Mouse (Mus musculus) left cerebral cortex, adult 2 months (tissue): Measurements from ENCODE around the gene Hist1h2af. TPM values are rescaled to one million over a fixed set of nuclear protein-coding genes. Genes with fewer than 3 reads are reported as not detected.
A peak's percentile ranks its signal among the peaks of the same experiment; 100 is the strongest.
"Not testable (repeated sequence)": the region's sequence is repeated elsewhere in the genome, so short reads cannot be mapped to it uniquely, and the experiment has no call there.

Source experiments
- DNase-seq, 2 experiments: peaks; one replicate each; pipeline ENCODE4 v3.0.0; 2021 to 2022; ENCODE audit warnings: low spot score in 2 of 2, mixed read lengths in 1 of 2; ENCODE audit errors: extremely low spot score in 1 of 2
- H3K27ac ChIP-seq: fragments of 200-600 bp; 2 replicates; pipeline ENCODE4 v1.8.1; 2022
- H3K4me3 ChIP-seq: fragments of 200-600 bp; 2 replicates; pipeline ENCODE4 v1.8.1; 2022
- CTCF ChIP-seq: fragments of 200-600 bp; IDR thresholded peaks from 2 replicates; pipeline ENCODE4 v1.8.1; 2022; ENCODE audit warnings: antibody characterized with exemption, mild to moderate bottlenecking, moderate library complexity
- intact Hi-C: fragments of 180-260 bp; cut with DNase I; formaldehyde crosslinking; loops from one replicate; pipeline ENCODE4 v1.15.1; 2025
- total RNA-seq, 2 experiments: library from RNA; stranded (reverse); gene quantifications; 2 replicates each; pipeline ENCODE4 v1.2.3; 2021

The Hist1h2af gene
- total RNA-seq, 2 experiments from 2014 or later: 2.4 to 4.4 TPM

GRCm38 (mm10) chr13:23537006-23537710, 3.5 kb downstream of the Hist1h2af start:
- intact Hi-C loops: loop anchor here (10.0 kb wide), 1 partner anchor 1712 kb away; no protein-coding TSS in a partner anchor
- Histone ChIP-seq H3K4me3 (no peak overlapping the region), H3K27ac (no peak overlapping the region)
- no peak for TF ChIP-seq CTCF
- no peak for DNase-seq

GRCm38 (mm10) chr13:23538249-23538648, 4.5 kb downstream of the Hist1h2af start:
- no peak overlapping the region for H3K4me3 ChIP-seq
- intact Hi-C loops: loop anchor here (10.0 kb wide), 1 partner anchor 1713 kb away; no protein-coding TSS in a partner anchor
- no peak overlapping the region for H3K27ac ChIP-seq
- DNase-seq: no peak
- TF ChIP-seq CTCF: no peak

- not testable (repeated sequence) for H3K27ac ChIP-seq, H3K4me3 ChIP-seq, DNase-seq
- intact Hi-C loops: loop anchor here (10.0 kb wide), 1 partner anchor 1715 kb away; no protein-coding TSS in a partner anchor
These were observed 6.1 kb downstream of the Hist1h2af start for GRCm38 (mm10) chr13:23539821-23540220.

- no peak for DNase-seq
- intact Hi-C loops: no loop called here
- TF ChIP-seq CTCF: no peak
- Histone ChIP-seq H3K27ac (no peak overlapping the region), H3K4me3 (no peak overlapping the region)
These were observed 7.8 kb downstream of the Hist1h2af start for GRCm38 (mm10) chr13:23541497-23541896.

GRCm38 (mm10) chr13:23542225-23542980, 8.7 kb downstream of the Hist1h2af start:
- H3K4me3 ChIP-seq: peak overlapping the region; percentile 63
- intact Hi-C loops, DNase-seq, H3K27ac ChIP-seq: not testable (repeated sequence)

- DNase-seq: peak; percentile 48 to 61
- Histone ChIP-seq H3K27ac (peak within 1 kb of the TSS; percentile 68), H3K4me3 (peak within 1 kb of the TSS; percentile 63)
- intact Hi-C loops: not testable (repeated sequence)
These were observed 9.4 kb downstream of the Hist1h2af start, which contains the start of gene Hist1h2bh for GRCm38 (mm10) chr13:23542999-23543607. Gene Hist1h2bh, minus strand, starts transcription at chr13:23543392.

- intact Hi-C loops: no loop called here
- peak; percentile 63 to 75 for DNase-seq
- no peak for TF ChIP-seq CTCF
- H3K27ac ChIP-seq: peak within 1 kb of the TSS; percentile 72
- peak within 1 kb of the TSS; percentile 63 for H3K4me3 ChIP-seq
These were observed 10.5 kb downstream of the Hist1h2af start, which contains the start of gene Hist1h3f for GRCm38 (mm10) chr13:23543965-23544786. Gene Hist1h3f, plus strand, starts transcription at chr13:23544052.

- Histone ChIP-seq H3K4me3 (peak overlapping the region; percentile 63), H3K27ac (peak overlapping the region; percentile 59; the same call in 1 of the 2 replicates)
- intact Hi-C loops, DNase-seq: not testable (repeated sequence)
These were observed 11.0 kb downstream of the Hist1h2af start for GRCm38 (mm10) chr13:23544787-23545120.

- H3K4me3 ChIP-seq: no peak overlapping the region
- H3K27ac ChIP-seq: no peak overlapping the region
- intact Hi-C loops: no loop called here
- TF ChIP-seq CTCF: no peak
- no peak for DNase-seq
These were observed 13.0 kb downstream of the Hist1h2af start for GRCm38 (mm10) chr13:23546694-23547093.

GRCm38 (mm10) chr13:23550761-23551145, 17.0 kb downstream of the Hist1h2af start:
- TF ChIP-seq CTCF: no peak
- intact Hi-C loops: no loop called here
- Histone ChIP-seq H3K4me3 (peak overlapping the region; percentile 53), H3K27ac (peak overlapping the region; percentile 72)
- DNase-seq: no peak

GRCm38 (mm10) chr13:23551146-23551834, 17.6 kb downstream of the Hist1h2af start, which contains the start of gene Hist1h4f:
Gene Hist1h4f, minus strand, starts transcription at chr13:23551648.
- Histone ChIP-seq H3K27ac (peak within 1 kb of the TSS; percentile 72), H3K4me3 (peak within 1 kb of the TSS; percentile 53)
- TF ChIP-seq CTCF: peak; percentile 51
- intact Hi-C loops: not testable (repeated sequence)
- peak; percentile 89 to 90 for DNase-seq
